Mouse (Mus musculus) layer of hippocampus, adult 2 months (tissue): ENCODE results near the gene Crocc. TPM values are rescaled to one million over a fixed set of nuclear protein-coding genes. Genes with fewer than 3 reads are reported as not detected.

Experiments
- DNase-seq, 2 experiments: peaks; one replicate each; pipeline ENCODE4 v3.0.0; 2022; ENCODE audit warnings: low spot score in 2 of 2
- H3K27ac ChIP-seq: fragments of 200-600 bp; 2 replicates; pipeline ENCODE4 v1.8.1; 2022
- H3K4me3 ChIP-seq: fragments of 200-600 bp; 2 replicates; pipeline ENCODE4 v1.8.1; 2022; ENCODE audit warnings: mild to moderate bottlenecking
- CTCF ChIP-seq: fragments of 200-600 bp; conservative IDR thresholded peaks from 2 replicates; pipeline ENCODE4 v1.8.1; 2022; ENCODE audit warnings: antibody characterized with exemption, mild to moderate bottlenecking, moderate library complexity
- long read RNA-seq, 2 experiments: library from polyadenylated mRNA; stranded (forward); transcript quantifications; one replicate each; pipeline ENCODE4 v2.0.0; 2021; ENCODE audit warnings: borderline mapping rate in 2 of 2
- total RNA-seq, 2 experiments: library from RNA; stranded (reverse); gene quantifications; 2 replicates each; pipeline ENCODE4 v1.2.3; 2021

Crocc gene
- 10 to 100 TPM; 83.1 to 89.8 TPM for total RNA-seq
- long read RNA-seq, experiment 1, full-length matches to known transcripts = 6 of 43 reads
- long read RNA-seq, experiment 1, partial matches to known transcripts = 20 of 43 reads
- long read RNA-seq, experiment 1, other reads (novel, unspliced or antisense) = 17 of 43 reads
- long read RNA-seq, experiment 2, full-length matches to known transcripts = 14 of 61 reads
- long read RNA-seq, experiment 2, partial matches to known transcripts = 22 of 61 reads
- long read RNA-seq, experiment 2, other reads (novel, unspliced or antisense) = 25 of 61 reads

DNA sequence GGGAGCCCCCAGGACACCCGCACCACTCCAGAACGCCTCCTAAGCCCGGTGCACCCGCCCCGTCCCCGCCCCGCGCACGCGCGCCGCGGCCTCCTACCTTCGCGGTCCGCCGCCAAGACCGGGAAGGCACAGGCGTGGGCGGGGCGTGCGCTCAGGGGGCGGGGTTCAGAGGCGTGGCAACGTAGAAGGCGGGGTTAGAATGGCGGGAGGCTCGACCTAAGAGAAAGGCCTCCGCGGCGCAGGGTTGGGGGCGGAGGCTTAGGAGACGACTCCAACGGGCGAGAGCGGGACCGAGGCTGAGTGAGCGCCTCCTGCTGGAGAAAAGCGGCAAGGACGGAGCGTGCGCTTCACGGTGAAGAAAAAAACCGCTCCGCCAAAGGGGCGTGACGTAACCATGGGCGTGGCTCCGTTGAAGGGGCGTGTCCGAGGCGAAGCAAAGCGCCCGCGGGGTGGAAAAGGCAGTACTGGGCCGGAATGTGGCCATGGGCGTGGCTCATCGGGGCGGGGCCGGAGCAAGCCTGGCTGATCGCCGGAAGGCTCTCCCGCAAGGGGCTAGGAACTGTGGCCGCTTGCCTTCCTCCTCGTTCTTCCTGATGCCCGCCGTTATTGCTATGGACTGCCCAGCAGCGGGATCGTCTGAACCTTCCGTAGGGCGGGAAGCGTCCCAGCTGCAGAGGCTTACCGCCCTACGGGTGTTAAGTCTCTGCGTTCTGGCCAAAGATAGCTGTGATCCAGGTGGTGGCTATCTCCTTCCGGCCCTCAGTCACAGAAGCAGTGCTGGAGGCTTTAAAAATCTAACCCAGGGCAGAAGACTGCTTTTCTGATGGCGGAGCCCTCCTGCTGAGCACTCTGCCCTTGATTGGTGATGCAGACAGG lies at the start of gene Crocc:
Gene Crocc, minus strand, starts transcription at position 125 of the 876 bp plus-strand sequence.
- peak within 1 kb of the TSS; percentile 92 for H3K27ac ChIP-seq
- H3K4me3 ChIP-seq = peak within 1 kb of the TSS; percentile 70
- TF ChIP-seq CTCF = peak; percentile 95
- peak; percentile 98 to 100 for DNase-seq

DNA sequence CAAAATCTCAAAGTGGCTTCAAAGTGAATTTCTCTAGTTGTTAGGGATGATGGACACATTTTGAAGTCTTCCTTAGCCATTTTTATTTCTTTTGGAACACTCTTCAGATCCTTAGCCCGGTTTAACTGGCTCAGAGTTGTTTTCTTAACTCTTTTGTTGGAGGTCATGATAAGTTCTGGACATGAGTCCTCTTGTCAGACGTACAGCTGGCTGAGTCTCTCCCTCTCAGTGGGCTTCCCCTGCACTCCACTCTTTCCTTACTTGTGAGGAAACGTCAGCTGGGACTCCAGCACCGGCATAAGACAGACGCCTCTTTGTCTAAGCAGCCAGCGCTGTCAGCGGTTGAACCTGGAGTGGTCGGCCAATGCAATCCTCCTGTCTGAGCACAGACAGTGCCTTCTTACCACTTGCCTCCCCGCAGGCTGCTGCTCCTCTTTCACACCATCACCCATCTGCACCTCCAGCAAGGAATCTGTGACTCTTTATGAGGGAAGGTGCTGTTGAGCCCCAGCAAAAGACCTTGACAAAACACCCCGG lies 47.9 kb upstream of the Crocc start:
- no peak for TF ChIP-seq CTCF
- no peak for DNase-seq
- no peak overlapping the region for H3K4me3 ChIP-seq
- H3K27ac ChIP-seq = no peak overlapping the region

DNA sequence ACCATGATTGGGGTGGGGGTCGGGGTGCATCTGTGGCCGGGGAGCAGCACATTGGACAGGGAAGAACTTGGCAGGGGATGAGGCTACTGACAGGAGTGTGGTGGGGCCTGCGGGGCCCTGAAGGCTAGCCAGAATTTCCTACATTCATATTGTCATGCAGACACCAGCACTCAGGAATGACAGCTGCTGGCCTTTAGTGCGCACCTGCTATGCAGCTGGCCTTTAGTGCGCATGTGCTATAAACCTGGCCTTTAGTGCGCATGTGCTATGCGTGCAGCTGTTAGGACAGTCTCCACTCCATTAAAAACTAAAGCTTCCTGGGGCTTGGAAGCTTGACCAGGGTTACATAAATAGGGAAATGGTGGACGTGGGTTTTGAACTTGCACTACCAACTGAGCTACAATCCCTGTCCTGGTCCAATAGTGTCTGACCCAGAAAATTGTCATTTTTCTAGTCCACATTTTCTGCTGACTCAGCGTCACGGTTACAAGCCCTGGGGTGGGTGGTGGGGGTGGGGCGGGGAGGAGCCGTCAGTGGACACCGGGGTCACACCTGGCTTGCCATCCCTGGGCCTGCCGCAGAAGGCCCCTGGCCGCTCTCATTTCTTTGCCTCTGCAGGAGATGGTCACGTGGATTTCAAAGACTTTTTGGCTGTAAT lies 46.3 kb upstream of the Crocc start:
- DNase-seq = no peak
- H3K4me3 ChIP-seq = no peak overlapping the region
- TF ChIP-seq CTCF = no peak
- H3K27ac ChIP-seq = no peak overlapping the region

DNA sequence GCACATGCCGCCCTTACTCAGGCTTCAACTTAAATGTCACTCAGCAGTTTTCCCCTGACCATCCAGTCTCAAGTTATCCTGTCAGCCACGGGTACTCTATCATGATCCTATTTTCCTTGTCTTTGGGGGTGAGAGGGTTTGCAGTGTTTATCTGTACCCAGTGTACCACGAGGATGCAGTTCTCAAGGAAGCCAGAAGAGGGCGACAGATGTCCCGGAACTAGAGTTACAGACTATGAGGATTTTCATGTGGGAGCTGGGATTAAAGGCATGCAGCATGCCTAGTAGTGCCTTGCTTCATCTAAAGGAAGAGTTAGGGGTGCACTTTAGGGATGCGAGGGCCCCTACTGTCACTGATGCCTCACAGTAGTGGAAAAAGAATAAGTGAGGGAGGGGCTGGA lies 41.5 kb upstream of the Crocc start:
- peak; percentile 69 for TF ChIP-seq CTCF
- no peak for DNase-seq
- H3K27ac ChIP-seq = no peak overlapping the region
- H3K4me3 ChIP-seq = no peak overlapping the region

DNA sequence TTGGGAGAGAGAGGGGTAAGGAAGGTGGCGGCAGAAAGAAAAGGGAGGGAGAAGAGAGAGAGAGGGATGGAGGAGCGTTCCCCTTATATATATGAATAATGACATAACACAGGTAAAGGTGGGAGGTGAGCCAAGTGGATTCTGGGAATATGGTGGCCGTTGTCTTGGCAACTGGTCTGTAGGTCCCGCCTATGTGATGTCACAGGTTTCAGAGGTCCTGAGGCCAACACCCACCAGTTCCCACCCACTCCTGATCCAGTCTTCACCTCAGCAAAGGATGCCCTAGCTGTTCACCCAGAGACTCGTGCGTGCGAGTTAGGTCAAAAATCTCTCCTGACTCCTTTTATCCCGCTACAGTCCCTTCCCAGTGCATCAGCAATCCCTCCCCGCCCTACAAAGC lies 40.9 kb upstream of the Crocc start:
- no peak overlapping the region for H3K4me3 ChIP-seq
- no peak overlapping the region for H3K27ac ChIP-seq
- TF ChIP-seq CTCF = no peak
- DNase-seq = no peak

DNA sequence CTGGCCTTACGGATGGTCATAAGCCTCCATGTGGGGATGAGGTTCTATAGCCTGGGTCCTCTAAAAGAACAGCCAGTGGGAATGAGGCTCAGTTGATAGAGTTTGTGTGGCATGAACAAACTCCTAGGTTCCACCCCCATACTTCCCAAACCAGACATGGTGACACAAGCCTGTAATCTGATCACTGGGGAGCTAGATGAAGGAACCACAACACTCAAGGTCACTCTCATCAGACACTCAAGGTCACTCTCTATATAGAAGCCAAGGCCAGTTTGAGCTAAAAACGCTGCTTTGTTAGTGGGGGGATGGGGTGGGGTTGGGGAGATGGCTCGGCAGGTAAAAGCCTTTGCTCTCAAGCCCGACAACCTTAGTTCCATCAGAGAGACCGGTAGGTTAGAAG lies 39.6 kb upstream of the Crocc start:
- Histone ChIP-seq H3K4me3 (no peak overlapping the region), H3K27ac (no peak overlapping the region)
- no peak for TF ChIP-seq CTCF
- no peak for DNase-seq

DNA sequence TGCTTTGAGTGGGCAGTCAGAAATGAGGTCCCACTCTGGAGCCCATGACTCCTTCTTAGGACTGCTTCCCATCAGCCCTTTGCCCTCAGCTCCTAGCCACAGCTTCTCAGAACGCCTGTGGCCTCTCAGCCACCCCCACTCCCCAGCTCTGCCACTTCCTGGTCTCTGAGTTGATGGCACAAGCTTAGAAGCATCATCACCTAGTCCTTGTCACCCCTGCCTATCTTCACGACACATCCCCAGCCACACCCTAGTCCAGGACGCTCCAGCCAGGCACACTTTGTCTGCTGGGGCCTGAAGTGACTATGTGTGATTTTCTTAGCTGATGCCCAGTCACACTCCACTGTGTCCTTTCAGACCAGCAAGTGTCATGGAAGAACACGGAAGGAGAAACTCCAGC lies 38.6 kb upstream of the Crocc start:
- no peak for TF ChIP-seq CTCF
- Histone ChIP-seq H3K27ac (no peak overlapping the region), H3K4me3 (no peak overlapping the region)
- DNase-seq = no peak

DNA sequence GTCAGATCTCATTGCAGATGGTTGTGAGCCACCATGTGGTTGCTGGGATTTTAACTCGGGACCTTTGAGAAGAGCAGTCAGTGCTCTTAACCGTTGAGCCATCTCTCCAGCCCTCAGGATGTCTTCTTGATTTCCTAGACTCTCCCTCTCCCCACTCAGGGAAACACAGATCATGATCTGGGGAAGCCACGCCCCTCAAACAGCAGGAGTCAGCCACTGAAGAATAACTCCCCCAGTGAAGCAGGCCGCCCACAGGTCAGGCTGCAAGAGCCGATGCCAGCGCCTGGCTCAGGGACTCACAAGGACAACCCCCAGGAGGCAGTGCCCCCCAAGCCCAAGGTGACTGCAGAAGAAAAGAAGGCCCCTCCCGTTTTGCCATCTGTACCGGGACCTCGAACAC lies 36.4 kb upstream of the Crocc start:
- 0 out of 2 replicates have a peak, but pooled peaks have one; percentile 7 for TF ChIP-seq CTCF
- Histone ChIP-seq H3K4me3 (no peak overlapping the region), H3K27ac (no peak overlapping the region)
- no peak for DNase-seq

DNA sequence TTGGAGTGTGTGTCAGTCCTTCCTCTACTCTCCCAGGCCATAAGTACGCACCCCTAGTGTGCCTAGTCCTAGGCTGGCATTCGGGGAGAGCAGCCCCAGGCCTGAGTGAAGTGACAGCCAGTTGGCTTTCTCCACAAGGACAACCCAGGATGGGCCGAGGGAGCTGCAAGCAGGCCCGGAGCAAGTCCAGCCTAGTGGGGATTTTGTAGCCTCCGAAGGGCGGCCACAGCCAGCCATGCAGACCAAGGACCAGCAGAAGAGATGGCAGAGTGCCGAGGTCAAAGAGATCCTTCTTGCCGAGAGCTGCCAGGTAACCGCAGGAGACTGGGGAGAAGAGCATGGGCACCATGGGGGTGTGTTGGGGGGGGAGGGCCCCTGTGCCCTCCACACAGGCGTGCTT lies 34.7 kb upstream of the Crocc start:
- TF ChIP-seq CTCF = no peak
- no peak overlapping the region for H3K4me3 ChIP-seq
- no peak overlapping the region for H3K27ac ChIP-seq
- no peak for DNase-seq

DNA sequence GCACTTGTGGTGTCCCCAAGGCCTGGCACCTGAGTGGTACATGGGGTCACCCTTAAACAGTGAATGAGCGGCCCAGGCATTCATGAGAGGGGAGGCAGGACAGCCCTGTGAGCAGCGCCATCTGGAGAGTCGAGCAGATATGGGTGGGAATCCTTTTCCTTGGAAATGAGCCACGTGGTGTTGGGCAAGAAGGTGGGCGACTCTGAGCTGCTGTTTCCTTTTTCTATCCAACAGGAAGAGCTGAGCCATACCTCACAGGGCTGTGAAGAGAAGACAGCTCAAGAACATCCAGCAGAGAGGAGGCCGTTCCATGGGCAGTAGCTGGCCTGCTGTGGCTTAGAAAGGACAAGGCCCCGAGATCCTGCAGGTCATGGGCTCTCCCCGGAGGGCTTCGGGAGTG lies 28.4 kb upstream of the Crocc start:
- no peak for TF ChIP-seq CTCF
- Histone ChIP-seq H3K27ac (no peak overlapping the region), H3K4me3 (no peak overlapping the region)
- DNase-seq = peak in 1 of 2 experiments; percentile 51

DNA sequence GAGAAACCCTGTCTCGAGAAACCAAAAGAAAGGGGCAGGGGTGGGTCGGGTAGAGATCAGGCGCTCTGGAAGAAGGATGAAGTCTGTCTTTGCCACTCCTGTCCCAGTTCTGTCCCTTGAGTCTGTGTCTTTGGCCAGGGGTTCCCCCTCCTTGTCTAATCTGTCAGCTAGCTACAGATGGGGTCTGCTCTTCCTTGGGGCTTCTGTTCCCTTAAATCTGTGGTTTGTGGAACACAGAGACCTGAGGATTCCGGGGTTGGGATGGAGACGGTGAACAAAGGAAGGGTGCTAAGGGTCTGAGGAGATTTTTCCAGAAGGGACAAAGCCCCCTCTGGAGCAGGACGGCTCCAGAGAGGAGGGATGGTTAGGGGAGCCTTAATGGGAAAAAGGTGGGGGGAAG lies 27.7 kb upstream of the Crocc start, which contains the start of gene Spata21:
Gene Spata21, plus strand, starts transcription at position 301 of the 400 bp plus-strand sequence.
- TF ChIP-seq CTCF = no peak
- DNase-seq = no peak
- no peak within 1 kb of the TSS for H3K4me3 ChIP-seq
- no peak within 1 kb of the TSS for H3K27ac ChIP-seq

DNA sequence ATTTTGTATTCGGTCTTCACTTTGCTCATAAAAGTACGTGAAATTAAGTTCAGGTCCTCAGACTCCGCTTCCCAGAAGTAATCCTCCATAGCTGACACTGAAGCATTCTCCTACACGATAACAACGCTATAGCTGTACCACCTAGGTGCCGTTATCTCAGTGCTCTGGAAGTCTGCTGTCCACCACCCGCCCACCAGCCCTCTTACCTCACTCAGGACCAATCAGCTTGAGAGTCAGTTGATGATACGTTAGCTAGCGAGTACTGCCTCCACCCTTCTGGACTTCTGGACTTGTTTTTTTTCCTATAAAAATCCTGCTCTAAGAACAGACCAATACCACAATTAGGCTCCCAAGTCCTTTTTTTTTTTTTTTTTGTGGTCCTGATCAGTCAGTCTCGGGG lies 26.5 kb upstream of the Crocc start:
- no peak overlapping the region for H3K27ac ChIP-seq
- H3K4me3 ChIP-seq = no peak overlapping the region
- no peak for TF ChIP-seq CTCF
- no peak for DNase-seq
